Mouse (Mus musculus): ENCODE data around the gene Clk4.

GRCm38 (mm10) chr11:51227104-51227503, 34.4 kb upstream of the Clk4 start:
- no peak for TF ChIP-seq CTCF (IDR thresholded peaks at IDR 0.05; ENCODE audit: control insufficient read depth, insufficient read depth, insufficient replicate concordance, low read depth, low read length)
- no peak for TF ChIP-seq POLR2A (IDR thresholded peaks at IDR 0.05; ENCODE audit: control insufficient read depth, low read depth, low read length)
